Mouse (Mus musculus) adrenal gland, adult (tissue): ENCODE results near the gene Mink1.

Experiments used
- DNase-seq, 2 experiments: peaks; one replicate each; pipeline ENCODE4 v3.0.0; 2022 to 2023; ENCODE audit warnings: low spot score in 1 of 2; ENCODE audit not compliant: inconsistent age in 2 of 2

Gene Mink1

DNA sequence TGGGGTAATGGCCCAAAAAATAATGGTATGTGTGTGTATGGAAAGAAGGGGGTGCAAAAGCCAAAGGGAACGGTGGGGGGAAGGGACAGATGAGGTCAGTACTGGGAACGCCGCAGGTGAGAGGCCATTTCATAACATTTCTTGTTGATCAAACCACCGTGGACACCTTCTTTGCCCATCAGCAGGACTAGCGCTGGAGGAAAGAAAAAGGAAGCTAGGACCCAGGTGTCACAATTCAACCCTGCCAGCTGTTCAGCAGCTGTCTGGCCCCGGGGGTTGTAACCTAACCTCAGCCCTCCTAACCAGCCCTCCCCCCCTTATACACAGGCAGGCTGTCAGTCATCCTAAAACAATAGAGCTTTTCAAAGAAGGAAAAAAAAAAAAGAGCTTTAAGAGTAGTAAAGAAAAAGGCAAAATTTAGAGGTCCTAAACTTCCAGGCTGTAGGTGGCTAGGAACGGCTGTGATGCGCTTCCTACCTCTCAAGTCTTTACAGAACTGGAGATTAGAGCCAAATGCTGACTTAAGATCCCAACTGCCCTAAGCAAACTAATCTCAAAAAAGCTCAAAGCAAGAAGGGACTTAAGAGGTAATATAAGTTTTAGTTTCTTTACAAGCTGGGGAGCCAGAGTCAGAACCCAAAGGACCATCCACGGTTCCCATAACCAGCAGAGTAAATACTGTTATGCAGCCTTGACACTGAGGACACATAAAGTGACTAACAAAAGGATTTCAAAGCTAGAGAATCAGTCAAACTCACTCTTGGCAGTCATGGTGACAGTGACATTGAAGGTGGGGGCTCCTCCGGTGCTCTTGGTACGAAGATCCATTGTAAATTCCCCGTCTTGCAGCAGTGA lies 89.6 kb downstream of the Mink1 start:
- DNase-seq, result peak; percentile 45 to 70

DNA sequence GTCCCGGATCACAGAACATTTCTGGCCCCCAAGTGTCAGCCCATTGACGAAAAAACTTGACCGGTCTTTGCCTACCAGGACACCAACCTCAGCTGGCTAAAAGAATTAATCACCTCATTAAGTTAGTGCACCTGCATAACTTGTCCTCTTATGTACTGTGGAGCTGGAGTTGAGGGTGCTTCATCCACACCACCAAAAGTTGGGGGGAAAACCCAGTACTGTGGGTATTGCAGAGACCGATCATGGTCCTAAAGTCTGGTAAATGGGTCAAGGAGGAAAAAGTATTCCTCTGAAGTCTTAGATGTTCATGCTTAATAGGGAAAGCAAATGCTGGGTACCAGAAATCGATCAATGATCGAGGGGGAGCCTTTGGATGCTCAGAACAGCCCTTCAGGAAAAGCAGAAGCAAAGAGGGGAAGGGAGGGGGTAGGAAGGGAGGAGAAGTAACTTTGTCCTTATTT lies 90.2 kb downstream of the Mink1 start:
- DNase-seq, result peak in 1 of 2 experiments; percentile 85

DNA sequence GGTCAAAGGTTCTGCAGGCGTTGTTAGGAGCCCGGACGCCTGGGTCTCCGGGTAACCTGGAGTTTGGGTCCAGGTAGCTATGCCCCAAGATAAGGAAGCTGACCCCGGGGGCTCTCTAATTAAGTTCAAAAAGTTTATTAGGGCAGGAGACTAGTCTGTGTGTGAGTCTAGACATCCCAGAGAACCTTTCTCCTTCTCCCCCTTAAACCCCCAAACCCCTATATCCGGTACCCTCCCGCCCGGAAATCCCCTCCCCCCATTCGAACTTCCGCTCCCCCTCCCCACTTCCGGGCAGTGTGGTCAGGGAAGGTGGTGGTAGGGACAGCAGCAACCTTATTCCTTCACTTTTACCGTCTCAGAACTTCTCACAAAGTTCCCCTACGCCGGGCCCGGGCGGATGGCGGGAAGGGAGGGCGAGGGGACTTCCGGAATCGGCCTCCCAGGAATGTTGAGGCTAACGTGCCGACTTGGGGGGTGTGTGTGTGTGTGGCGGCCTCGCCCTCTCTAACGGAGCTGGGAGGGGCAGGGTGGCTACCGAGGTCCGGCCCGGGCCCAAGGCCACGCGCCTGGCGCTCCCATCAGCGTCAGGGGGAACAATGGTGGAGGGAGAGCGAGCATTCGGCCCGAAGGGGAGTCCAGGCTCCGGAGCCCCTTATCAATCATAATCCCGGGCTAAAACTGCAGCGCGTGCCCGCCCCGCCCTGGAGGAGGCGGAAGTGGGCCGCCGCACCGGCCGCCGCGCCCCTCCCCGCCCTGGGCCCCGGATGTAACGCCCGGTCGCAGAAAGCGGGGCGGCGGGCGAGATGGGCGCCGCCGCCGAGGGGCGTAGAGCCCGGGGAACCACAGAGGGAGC lies 90.9 kb downstream of the Mink1 start:
- peak; percentile 79 to 93 for DNase-seq

DNA sequence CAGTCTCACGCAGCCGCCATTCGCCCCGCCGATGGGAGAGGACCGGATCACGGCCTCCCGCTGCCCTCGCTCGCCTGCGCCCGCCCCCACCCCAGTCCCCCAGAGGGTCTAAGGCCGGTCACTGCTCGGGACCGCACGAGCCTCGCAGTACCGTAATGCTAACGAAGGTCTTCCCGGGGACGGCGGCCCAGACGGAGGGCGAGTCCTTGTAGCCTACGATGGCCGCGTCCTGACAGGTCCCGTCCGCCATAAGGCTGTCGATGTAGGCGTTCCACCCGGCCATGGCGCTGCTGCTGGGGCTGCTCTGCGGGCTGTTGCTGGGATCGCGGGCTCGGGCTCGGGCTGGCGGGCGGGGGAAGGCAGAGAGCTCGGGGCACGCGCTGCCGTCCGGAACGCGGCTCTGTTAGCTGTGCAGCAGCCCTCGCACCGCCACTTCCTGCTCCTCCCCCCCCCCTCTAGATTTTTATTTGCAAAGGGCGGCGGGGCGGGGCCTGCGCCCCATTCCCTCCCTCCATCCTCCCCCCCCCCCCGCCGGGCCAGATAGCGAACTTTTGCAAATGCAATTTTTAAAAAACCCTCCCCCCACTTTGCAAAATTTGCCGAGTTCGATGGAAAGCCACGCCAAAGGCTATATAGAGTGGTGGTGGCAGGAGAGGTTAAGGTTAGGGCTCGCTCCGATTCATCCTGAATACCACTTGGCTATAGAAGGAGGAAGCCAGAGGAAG lies 91.7 kb downstream of the Mink1 start, which contains the start of gene Pfn1:
Gene Pfn1 (minus strand): TSS at position 447 of the 725 bp plus-strand sequence.
- peak; percentile 81 to 94 for DNase-seq

DNA sequence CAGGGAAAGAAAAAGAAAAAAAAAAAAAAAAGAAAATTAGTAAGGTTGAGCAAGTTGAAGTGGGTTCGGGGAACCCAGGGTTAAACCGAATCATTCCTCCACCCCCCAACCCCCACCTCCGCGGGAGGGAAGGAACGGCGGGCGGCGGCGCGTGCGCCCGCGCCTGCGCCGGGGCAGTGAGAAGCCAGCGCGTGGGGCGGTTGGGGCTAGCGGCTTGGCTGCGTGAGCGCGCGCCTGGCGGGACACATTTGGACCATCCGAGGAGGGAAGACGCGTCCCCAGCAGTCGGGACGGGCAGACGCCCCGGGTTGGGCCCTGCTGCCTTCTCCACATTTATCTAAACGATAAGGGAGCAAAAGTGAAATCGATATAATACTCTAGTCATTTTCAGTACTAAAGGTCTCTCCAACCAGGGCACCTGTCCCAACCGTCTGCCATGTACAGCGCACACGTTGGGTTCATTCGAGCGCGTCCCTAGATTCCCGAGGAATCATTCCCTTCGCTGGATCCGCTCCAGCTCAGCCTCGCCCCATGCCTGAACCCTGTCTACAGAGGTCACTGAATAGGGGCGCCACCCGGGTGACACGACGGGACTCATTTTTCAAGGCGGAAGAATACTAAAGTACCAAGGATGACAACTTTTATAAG lies 92.4 kb downstream of the Mink1 start:
- DNase-seq, result peak; percentile 88 to 96

DNA sequence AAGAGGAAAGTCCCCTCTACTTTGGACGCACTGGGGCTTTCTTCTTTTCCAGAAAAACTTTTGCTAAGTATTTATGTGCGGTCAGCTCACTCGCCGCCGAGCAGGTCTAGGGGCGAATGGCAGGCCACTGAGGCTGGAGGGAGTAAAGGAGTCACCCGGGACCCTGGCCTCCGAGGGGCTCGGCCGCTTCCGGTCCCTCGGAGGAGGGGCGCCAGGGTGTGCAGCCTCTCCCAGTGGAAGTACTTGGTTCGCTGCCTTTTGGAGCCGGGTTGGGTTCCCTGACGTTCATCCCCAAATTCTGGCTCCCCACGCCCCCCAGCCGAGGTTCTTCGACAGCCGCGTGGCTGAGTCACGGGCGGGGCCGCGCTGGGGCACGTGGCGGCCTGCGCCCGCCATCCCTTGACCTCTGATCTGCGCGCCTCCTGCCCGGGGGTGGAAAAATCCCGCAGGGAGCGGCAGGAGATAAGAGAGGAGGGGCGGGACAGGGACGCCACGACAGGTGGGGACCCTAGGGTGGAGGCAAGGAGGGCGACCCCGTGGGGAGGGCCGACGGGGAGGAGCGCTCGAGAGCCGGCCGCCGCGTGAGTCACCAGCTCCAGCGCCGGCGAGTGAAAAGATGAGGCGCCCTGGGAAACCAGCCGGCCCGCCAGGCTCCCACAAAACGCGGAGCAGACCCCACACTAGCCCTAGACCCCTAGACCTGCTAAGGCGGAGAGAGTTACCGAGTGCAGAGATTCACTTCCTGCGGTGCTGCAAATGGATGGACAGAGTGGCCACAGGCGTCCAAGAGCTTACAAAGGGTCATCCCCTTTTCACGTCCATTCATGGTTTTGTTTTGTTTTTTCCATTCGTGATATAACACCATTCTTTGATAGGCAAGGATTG lies 93.1 kb downstream of the Mink1 start:
- DNase-seq, result peak; percentile 85 to 94

DNA sequence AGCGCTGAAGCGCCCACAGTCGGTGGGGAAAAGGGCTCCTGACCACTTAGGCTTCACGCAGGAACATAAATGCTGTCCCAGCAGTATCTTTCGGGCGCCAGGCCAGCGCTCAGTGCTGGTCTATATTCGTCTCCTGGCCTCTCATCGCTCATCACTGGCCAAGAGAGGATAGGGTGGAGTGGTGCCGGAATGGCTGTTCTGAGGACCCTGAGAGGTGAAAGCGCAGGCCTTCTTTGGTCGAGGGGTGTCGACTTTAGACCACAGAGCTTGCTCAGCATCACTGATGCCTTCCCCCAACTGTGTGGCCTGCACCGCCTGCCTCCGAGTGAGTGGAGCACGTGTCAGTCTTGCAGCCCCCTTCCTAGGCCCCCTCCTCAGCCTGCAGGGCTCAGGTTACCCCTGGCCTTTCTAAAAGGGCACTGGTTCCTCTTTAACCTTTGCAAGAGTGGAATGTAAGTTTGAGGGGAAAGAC lies 93.8 kb downstream of the Mink1 start:
- peak in 1 of 2 experiments; percentile 66 for DNase-seq

DNA sequence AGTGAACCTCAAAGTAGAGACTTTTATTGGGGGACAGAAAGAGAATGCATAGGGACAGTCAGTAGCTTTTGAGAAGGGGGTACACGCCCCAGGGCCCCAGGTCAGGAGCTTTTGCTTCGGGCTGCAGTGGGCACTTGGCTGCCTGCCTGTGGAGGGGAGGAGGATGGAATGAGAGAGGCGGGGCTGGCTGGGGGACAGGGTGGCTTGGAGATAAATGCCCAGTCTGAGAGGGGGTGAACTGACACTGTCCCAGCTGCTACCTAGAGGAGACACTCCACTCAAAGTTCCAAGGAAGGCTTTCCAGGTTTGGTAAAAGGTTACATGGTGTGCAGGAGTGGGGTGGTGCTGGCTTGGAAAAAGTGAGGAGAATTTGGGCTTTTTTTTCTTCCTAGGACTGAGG lies 94.3 kb downstream of the Mink1 start, which contains the start of gene Eno3:
Gene Eno3 (plus strand): TSS at position 239 of the 400 bp plus-strand sequence.
- peak; percentile 54 to 73 for DNase-seq

DNA sequence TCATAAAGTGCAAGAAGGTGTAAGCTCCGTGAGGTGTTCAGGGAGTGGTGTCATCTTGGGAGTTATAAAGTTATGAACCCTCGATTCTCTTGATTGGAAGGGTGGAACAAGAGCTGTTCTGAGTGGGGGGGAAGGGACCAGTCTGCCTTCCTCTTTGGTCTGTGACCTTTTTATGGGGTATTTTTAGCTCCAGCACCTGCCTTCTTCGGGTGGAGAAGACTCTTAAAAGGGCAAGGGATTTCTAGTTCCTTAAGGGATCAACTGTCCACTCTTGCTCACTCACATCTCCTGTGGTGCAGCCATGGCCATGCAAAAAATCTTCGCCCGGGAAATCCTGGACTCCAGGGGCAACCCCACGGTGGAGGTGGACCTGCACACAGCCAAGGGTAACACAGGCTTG lies 94.9 kb downstream of the Mink1 start:
- peak; percentile 16 to 52 for DNase-seq

DNA sequence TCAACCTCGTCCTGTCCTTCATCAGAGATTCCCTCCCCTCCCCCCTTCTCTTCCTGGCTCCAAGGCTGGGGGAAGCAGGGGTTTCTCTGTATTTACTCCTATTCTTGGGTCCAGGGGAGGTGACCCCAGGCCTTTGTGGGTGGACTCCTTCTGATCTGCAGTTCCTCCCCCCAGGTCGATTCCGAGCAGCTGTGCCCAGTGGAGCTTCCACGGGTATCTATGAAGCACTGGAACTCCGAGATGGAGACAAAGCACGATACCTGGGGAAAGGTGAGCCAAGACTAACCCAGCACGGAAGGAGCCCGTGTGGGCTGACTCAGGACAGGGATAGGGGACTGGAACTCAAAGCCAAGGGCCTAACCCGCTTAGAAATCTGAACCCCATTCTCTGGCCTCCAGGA lies 95.3 kb downstream of the Mink1 start:
- no peak for DNase-seq

DNA sequence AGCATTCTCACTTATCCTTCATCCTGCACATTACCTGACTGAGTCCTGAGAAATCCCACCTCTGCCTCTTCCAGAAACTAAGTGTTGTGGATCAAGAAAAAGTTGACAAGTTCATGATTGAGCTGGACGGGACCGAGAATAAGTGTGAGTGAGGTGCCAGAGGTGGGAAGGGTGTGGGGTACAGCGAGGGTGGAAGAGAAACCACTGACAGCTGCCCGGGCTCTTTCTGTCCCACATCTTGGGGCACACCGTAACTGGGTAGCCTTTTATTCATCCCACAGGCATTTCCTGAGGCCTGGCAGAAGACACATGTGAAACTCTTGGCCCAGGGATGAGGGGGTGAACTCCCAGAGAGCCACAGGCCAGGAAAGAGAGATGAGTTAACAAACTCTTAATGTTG lies 95.8 kb downstream of the Mink1 start:
- no peak for DNase-seq

DNA sequence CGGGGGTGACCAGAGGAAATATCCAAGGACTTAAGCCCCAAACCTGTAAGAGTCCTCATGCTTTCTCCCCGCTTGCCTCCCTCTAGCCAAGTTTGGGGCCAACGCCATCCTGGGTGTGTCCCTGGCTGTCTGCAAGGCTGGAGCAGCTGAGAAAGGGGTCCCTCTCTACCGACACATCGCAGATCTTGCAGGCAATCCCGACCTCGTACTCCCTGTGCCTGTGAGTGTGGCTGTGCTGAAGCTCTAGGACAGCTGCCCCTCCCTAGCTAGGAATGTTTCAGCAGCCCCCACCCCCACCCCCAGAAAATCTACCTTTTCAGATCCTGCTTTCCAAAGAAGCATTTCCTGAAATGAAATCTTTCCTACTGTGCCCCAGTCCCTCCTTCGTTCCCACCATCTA lies 96.3 kb downstream of the Mink1 start:
- DNase-seq, result no peak

DNA sequence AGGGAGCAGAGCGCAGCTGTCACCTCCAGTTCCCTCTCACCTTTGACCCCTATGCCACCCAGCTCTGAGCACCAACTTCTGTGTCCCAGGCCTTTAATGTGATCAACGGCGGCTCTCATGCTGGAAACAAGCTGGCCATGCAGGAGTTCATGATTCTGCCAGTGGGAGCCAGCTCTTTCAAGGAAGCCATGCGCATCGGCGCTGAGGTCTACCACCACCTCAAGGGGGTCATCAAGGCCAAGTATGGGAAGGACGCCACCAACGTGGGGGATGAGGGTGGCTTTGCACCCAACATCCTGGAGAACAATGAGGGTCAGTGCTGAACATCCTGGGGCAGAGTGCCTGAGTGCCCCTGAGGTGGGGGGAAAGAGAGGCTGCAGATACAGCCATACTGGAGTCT lies 97.9 kb downstream of the Mink1 start:
- no peak for DNase-seq

DNA sequence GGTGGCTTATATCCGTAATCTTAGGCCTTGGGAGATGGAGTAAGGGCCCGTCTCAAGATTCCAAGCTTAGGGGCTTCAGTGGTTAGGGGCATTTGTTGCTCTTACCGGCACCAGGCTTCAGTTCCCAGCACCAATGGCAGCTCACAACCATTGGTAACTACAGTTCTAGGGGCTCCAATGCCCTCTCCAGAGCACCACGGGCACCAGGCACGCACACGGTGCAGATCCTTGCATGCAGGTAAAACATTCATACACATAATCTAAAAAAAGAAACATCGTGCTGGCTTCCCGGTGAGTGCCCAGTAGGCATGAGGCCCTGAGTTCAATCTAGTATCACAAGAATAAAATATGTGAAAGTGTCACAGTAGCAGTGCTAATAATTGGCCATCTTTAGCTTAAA lies 100.4 kb downstream of the Mink1 start:
- DNase-seq, result no peak

DNA sequence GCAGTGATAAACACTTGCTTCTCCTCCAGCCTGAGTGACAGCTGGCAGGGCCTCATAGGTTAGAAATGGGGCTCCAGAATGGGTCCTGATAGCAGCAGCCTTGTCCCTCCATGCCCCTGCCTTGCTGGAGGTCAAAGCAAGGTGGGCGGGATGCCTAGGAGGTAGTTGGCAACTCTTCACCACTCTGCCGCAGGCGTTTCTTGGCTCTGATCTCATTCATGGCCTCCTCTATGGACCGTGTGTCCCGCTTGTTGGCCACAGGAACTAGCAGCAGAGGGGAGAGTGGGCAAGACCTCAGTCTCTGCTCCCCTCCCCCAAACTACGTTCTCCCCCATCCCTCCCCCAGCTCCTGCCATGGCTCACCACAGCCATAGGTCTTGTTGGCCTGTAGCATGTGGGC lies 101.3 kb downstream of the Mink1 start:
- no peak for DNase-seq
